Mouse (Mus musculus): ENCODE results near the gene Snw1.

Gene Snw1

GRCm38 (mm10) chr12:87421708-87422507, 50.2 kb downstream of the Snw1 start:
- no peak for DNase-seq (ENCODE audit: low spot score)

GRCm38 (mm10) chr12:87419974-87420485, 52.0 kb downstream of the Snw1 start:
- DNase-seq (ENCODE audit: low spot score), result no peak

GRCm38 (mm10) chr12:87418921-87419320, 53.2 kb downstream of the Snw1 start:
- no peak for DNase-seq (ENCODE audit: low spot score)

GRCm38 (mm10) chr12:87416690-87417089, 55.4 kb downstream of the Snw1 start:
- peak; percentile 51 for DNase-seq (ENCODE audit: low spot score)

GRCm38 (mm10) chr12:87415358-87415757, 56.7 kb downstream of the Snw1 start:
- no peak for DNase-seq (ENCODE audit: low spot score)

- peak; percentile 41 for DNase-seq (ENCODE audit: low spot score)
These were observed 58.8 kb downstream of the Snw1 start for GRCm38 (mm10) chr12:87413179-87413790.

- DNase-seq (ENCODE audit: low spot score), result no peak
These were observed 61.1 kb downstream of the Snw1 start for GRCm38 (mm10) chr12:87410999-87411398.

GRCm38 (mm10) chr12:87409123-87409522, 63.0 kb downstream of the Snw1 start:
- DNase-seq (ENCODE audit: low spot score), result no peak

GRCm38 (mm10) chr12:87407869-87408605, 64.0 kb downstream of the Snw1 start:
- DNase-seq (ENCODE audit: low spot score), result no peak

GRCm38 (mm10) chr12:87405721-87406120, 66.4 kb downstream of the Snw1 start:
- DNase-seq (ENCODE audit: low spot score), result no peak

- no peak for DNase-seq (ENCODE audit: low spot score)
These were observed 66.9 kb downstream of the Snw1 start for GRCm38 (mm10) chr12:87405165-87405564.

- DNase-seq (ENCODE audit: low spot score), result no peak
These were observed 70.2 kb downstream of the Snw1 start for GRCm38 (mm10) chr12:87401883-87402282.

- no peak for DNase-seq (ENCODE audit: low spot score)
These were observed 72.8 kb downstream of the Snw1 start for GRCm38 (mm10) chr12:87399119-87399819.

Data from T-cell, adult 2 months (primary cell).